Mouse (Mus musculus): ENCODE data around the gene Tbcd.

DNA sequence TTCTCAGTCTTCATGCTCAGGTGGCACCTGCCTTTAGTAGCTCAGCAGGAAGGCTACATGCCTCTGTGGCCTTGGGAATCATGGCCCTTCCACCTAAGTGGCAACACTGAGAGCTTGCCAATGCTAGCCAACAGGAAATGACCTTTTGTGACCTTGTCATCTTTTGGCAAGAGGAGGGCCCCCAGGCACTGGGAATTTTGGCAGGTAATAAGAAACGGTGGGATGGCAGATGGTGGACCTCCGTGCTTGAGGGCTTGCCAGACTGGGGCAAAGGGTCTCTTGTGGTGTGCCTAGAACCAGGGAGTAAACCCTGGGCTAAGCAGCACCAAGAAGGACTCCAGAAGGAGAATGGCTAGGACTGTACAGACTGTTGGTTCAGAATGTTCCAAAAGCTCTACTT is 9.7 kb upstream of the Tbcd start:
- no peak for TF ChIP-seq CTCF (IDR thresholded peaks at IDR 0.05; ENCODE audit: control insufficient read depth, insufficient read depth, insufficient replicate concordance, low read depth, low read length)
- TF ChIP-seq POLR2A (IDR thresholded peaks at IDR 0.05; ENCODE audit: control insufficient read depth, low read depth, low read length): no peak

Data from testis, adult 2 months (tissue).